Mouse (Mus musculus) heart, adult 2 months (tissue): ENCODE data around the gene Asf1b. TPM values are rescaled to one million over a fixed set of nuclear protein-coding genes. Genes with fewer than 3 reads are reported as not detected.

Experiments used
- DNase-seq, 2 experiments: peaks; one replicate each; pipeline ENCODE4 v3.0.0; 2021
- H3K27ac ChIP-seq: fragments of 200-600 bp; 2 replicates; pipeline ENCODE4 v1.8.1; 2022
- H3K27me3 ChIP-seq: fragments of 200-500 bp; 2 replicates; pipeline ENCODE4 v1.6.1; 2012; ENCODE audit warnings: mild to moderate bottlenecking, low read length, inconsistent platforms, mixed read lengths; ENCODE audit not compliant: control insufficient read depth, insufficient read depth
- H3K36me3 ChIP-seq: fragments of 200-500 bp; 2 replicates; pipeline ENCODE4 v1.6.1; 2012; ENCODE audit warnings: low read length, inconsistent platforms; ENCODE audit not compliant: control insufficient read depth, insufficient read depth
- H3K4me1 ChIP-seq: fragments of 200-500 bp; 2 replicates; pipeline ENCODE4 v1.6.1; 2011; ENCODE audit warnings: low read length; ENCODE audit not compliant: control insufficient read depth, insufficient read depth
- H3K4me3 ChIP-seq: fragments of 200-600 bp; 2 replicates; pipeline ENCODE4 v1.8.1; 2022
- H3K79me2 ChIP-seq: fragments of 200-500 bp; replicated peaks from 2 replicates; pipeline ENCODE4 v1.6.1; 2012; ENCODE audit warnings: mild to moderate bottlenecking, inconsistent platforms, low read length, moderate library complexity, mixed read lengths; ENCODE audit not compliant: control insufficient read depth, insufficient read depth
- H3K9ac ChIP-seq: fragments of 200-500 bp; 2 replicates; pipeline ENCODE4 v1.6.1; 2012; ENCODE audit warnings: low read depth, mild to moderate bottlenecking, control low read depth, inconsistent platforms, low read length, mixed read lengths
- CTCF ChIP-seq: fragments of 200-600 bp; IDR thresholded peaks from 2 replicates; pipeline ENCODE4 v1.8.1; 2022; ENCODE audit warnings: antibody characterized with exemption, mild to moderate bottlenecking, moderate library complexity
- EP300 ChIP-seq: fragments of 200-500 bp; IDR thresholded peaks from 2 replicates; pipeline ENCODE4 v1.6.1; 2011; ENCODE audit warnings: low read depth, low read length, control low read depth; ENCODE audit not compliant: insufficient read depth
- POLR2A ChIP-seq: fragments of 200-500 bp; IDR thresholded peaks from 2 replicates; pipeline ENCODE4 v1.6.1; 2011; ENCODE audit warnings: mild to moderate bottlenecking, low read depth, low read length, control low read depth; ENCODE audit not compliant: insufficient read depth
- WGBS: fragments of 180-500 bp; shearing (Covaris S2); methylation state at CpG from one replicate; pipeline ENCODE4 v1.1.7; 2018; 5-methylcytosine and 5-hydroxymethylcytosine counted together
- intact Hi-C: fragments of 180-260 bp; cut with DNase I; formaldehyde crosslinking; loops from one replicate; pipeline ENCODE4 v1.15.1; 2025
- long read RNA-seq: library from polyadenylated mRNA; stranded (forward); transcript quantifications from one replicate; pipeline ENCODE4 v2.0.0, GENCODE M21; 2021
- polyA plus RNA-seq: library from polyadenylated mRNA; depleted of rRNA; stranded (reverse); fragments of >200 nt; gene quantifications from 2 replicates; pipeline ENCODE4 v1.2.3, GENCODE M21; 2012; rRNA removed
- total RNA-seq, 2 experiments: library from RNA; stranded (reverse); gene quantifications; 2 replicates each; pipeline ENCODE4 v1.2.3; 2021

Gene Asf1b
- 1 to 10 TPM; 1.7 to 1.8 TPM for total RNA-seq
- polyA plus RNA-seq = 2.2 and 3.7 TPM in 2 replicates
- long read RNA-seq, partial matches to known transcripts = 0 of 4 reads
- long read RNA-seq, other reads (novel, unspliced or antisense) = 2 of 4 reads

- Histone ChIP-seq H3K4me3 (peak within 1 kb of the TSS; percentile 53), H3K36me3 (no peaks in the 10 kb centered on the region), H3K27ac (peak within 1 kb of the TSS; percentile 64), H3K79me2 (no peaks in the 10 kb centered on the region), H3K9ac (peak within 1 kb of the TSS; percentile 26), H3K4me1 (no peaks in the 10 kb centered on the region), H3K27me3 (no peaks in the 10 kb centered on the region)
- intact Hi-C loops = loop anchor here (2.0 kb wide), 1 partner anchor 43 kb away; no protein-coding TSS in a partner anchor
- WGBS = under 1% methylated on average over 75 of the region's 75 CpGs
- peak; percentile 92 to 98 for DNase-seq
- TF ChIP-seq CTCF (peak; percentile 82), POLR2A (0 out of 2 replicates have a peak, but pooled peaks have one; percentile 42), EP300 (peak; percentile 66; the same call in 1 of the 2 replicates)
These were observed at the start of gene Asf1b, which contains the start of gene Gm10644 for GRCm38 (mm10) chr8:83955106-83955957. Asf1b (plus strand) TSS chr8:83955507. Gm10644 (minus strand) TSS chr8:83955205.

GRCm38 (mm10) chr8:83908583-83908982, 46.7 kb upstream of the Asf1b start:
- 43% methylated on average over 6 of the region's 6 CpGs for WGBS
- no peak overlapping the region for H3K9ac ChIP-seq
- intact Hi-C loops = no loop called here
- H3K4me3 ChIP-seq = no peak overlapping the region
- DNase-seq = no peak
- H3K27ac ChIP-seq = no peak overlapping the region
- no peak for TF ChIP-seq POLR2A
- no peak for TF ChIP-seq CTCF
- TF ChIP-seq EP300 = no peak
- no peaks in the 10 kb centered on the region for H3K27me3 ChIP-seq
- H3K36me3 ChIP-seq = no peaks in the 10 kb centered on the region
- no peaks in the 10 kb centered on the region; the same call in 1 of the 2 replicates for H3K4me1 ChIP-seq
- H3K79me2 ChIP-seq = 0 out of 2 replicates have a peak, but pooled peaks cover 3% of the 10 kb centered on the region

GRCm38 (mm10) chr8:83909311-83909710, 46.0 kb upstream of the Asf1b start:
- WGBS = 78% methylated on average over 8 of the region's 8 CpGs
- Histone ChIP-seq H3K79me2 (0 out of 2 replicates have a peak, but pooled peaks cover 3% of the 10 kb centered on the region), H3K27me3 (no peaks in the 10 kb centered on the region), H3K4me3 (no peak overlapping the region), H3K27ac (no peak overlapping the region), H3K4me1 (no peaks in the 10 kb centered on the region; the same call in 1 of the 2 replicates), H3K9ac (no peak overlapping the region), H3K36me3 (no peaks in the 10 kb centered on the region)
- intact Hi-C loops = no loop called here
- DNase-seq = no peak
- no peak for TF ChIP-seq EP300
- TF ChIP-seq CTCF = no peak
- no peak for TF ChIP-seq POLR2A

- H3K36me3 ChIP-seq = no peaks in the 10 kb centered on the region
- H3K27ac ChIP-seq = no peak overlapping the region
- H3K27me3 ChIP-seq = no peaks in the 10 kb centered on the region
- 0 out of 2 replicates have a peak, but pooled peaks cover 3% of the 10 kb centered on the region for H3K79me2 ChIP-seq
- intact Hi-C loops = no loop called here
- no peak for DNase-seq
- no peaks in the 10 kb centered on the region for H3K4me1 ChIP-seq
- 57% methylated on average over 5 of the region's 5 CpGs for WGBS
- H3K4me3 ChIP-seq = no peak overlapping the region
- no peak overlapping the region for H3K9ac ChIP-seq
- no peak for TF ChIP-seq POLR2A
- no peak for TF ChIP-seq CTCF
- TF ChIP-seq EP300 = no peak
These were observed 43.2 kb upstream of the Asf1b start for GRCm38 (mm10) chr8:83911809-83912731.

GRCm38 (mm10) chr8:83914232-83914631, 41.1 kb upstream of the Asf1b start:
- WGBS = 79% methylated on average over 3 of the region's 3 CpGs
- intact Hi-C loops = no loop called here
- Histone ChIP-seq H3K36me3 (no peaks in the 10 kb centered on the region), H3K79me2 (0 out of 2 replicates have a peak, but pooled peaks cover 2% of the 10 kb centered on the region), H3K9ac (no peak overlapping the region), H3K27me3 (no peaks in the 10 kb centered on the region), H3K27ac (no peak overlapping the region), H3K4me1 (no peaks in the 10 kb centered on the region), H3K4me3 (no peak overlapping the region)
- DNase-seq = no peak
- no peak for TF ChIP-seq CTCF
- TF ChIP-seq POLR2A = no peak
- no peak for TF ChIP-seq EP300
